Mouse (Mus musculus): Measurements from ENCODE around the gene Ccser1. TPM values are rescaled to one million over a fixed set of nuclear protein-coding genes. Genes with fewer than 3 reads are reported as not detected.
"Not testable (repeated sequence)": the region's sequence is repeated elsewhere in the genome, so short reads cannot be mapped to it uniquely, and the experiment has no call there.

The Ccser1 gene
- polyA plus RNA-seq, 1 experiment from 2014 or later, result 6.2 TPM

DNA sequence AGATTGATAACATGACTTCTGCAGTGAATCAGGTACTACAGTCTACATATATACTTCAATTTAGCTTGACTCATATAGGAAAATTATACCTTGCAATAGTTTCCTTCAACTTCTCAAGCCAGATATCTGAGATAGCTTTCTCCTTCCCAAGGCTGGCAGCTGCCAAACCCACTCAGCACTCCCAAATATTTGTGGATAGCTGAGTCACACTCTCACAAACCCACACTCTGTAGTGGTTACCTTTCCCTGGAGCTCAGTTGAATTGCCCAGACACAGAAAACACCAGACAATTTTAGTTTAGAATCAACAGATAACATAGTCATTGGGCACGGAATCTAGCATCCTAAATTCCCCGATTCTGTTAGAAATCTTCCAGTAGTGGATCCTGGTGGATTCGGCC, 732.8 kb downstream of the Ccser1 start:
- Histone ChIP-seq H3K27me3 (ENCODE audit: insufficient read depth, poor library complexity, severe bottlenecking) (no peaks in the 10 kb centered on the region), H3K4me3 (no peak overlapping the region), H3K36me3 (no peaks in the 10 kb centered on the region), H3K4me1 (replicated peaks) (no peaks in the 10 kb centered on the region), H3K9me3 (no peaks in the 10 kb centered on the region), H3K27ac (no peak overlapping the region)
- no peak for DNase-seq (ENCODE audit: low spot score)
- 92% methylated on average over 3 of the region's 3 CpGs for WGBS

GRCm38 (mm10) chr6:61931622-61932021, 751.5 kb downstream of the Ccser1 start:
- WGBS, result 93% methylated on average over 1 of the region's 1 CpGs
- Histone ChIP-seq H3K27ac (no peak overlapping the region), H3K4me1 (replicated peaks) (no peaks in the 10 kb centered on the region), H3K9me3 (no peaks in the 10 kb centered on the region), H3K4me3 (no peak overlapping the region), H3K36me3 (no peaks in the 10 kb centered on the region), H3K27me3 (ENCODE audit: insufficient read depth, poor library complexity, severe bottlenecking) (no peaks in the 10 kb centered on the region)
- no peak for DNase-seq (ENCODE audit: low spot score)

DNA sequence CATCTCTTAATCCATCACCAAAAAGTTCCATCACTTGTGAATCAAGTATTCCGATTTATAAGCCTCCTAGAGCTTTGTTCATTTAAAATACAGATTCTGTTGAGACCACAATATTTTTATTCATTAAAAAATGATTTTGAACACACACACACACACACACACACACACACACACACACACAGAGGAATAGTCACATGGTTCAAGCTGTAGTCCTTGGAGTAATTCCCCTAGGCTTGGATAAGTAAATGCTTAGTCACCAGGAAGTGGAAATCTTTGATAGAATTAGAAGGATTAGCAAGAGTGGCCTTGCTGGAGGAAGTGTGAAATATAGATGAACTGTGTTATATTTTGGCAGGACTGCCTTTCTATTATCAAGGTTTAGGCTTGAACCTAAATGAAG, 756.5 kb downstream of the Ccser1 start:
- Histone ChIP-seq H3K27me3 (ENCODE audit: insufficient read depth, poor library complexity, severe bottlenecking) (no peaks in the 10 kb centered on the region), H3K4me1 (replicated peaks) (no peaks in the 10 kb centered on the region), H3K9me3 (no peaks in the 10 kb centered on the region), H3K36me3 (no peaks in the 10 kb centered on the region), H3K4me3 (no peak overlapping the region), H3K27ac (no peak overlapping the region)
- 98% methylated on average over 1 of the region's 1 CpGs for WGBS
- DNase-seq (ENCODE audit: low spot score), result no peak

GRCm38 (mm10) chr6:61939236-61939635, 759.1 kb downstream of the Ccser1 start:
- no peak for DNase-seq (ENCODE audit: low spot score)
- Histone ChIP-seq H3K36me3 (no peaks in the 10 kb centered on the region), H3K27ac (no peak overlapping the region), H3K27me3 (ENCODE audit: insufficient read depth, poor library complexity, severe bottlenecking) (no peaks in the 10 kb centered on the region), H3K4me1 (replicated peaks) (no peaks in the 10 kb centered on the region), H3K4me3 (no peak overlapping the region), H3K9me3 (no peaks in the 10 kb centered on the region)
- whole genome bisulfite sequencing, result 89% methylated on average over 1 of the region's 1 CpGs

GRCm38 (mm10) chr6:61953703-61954102, 773.6 kb downstream of the Ccser1 start:
- Histone ChIP-seq H3K27ac (no peak overlapping the region), H3K4me3 (no peak overlapping the region), H3K27me3 (ENCODE audit: insufficient read depth, poor library complexity, severe bottlenecking) (no peaks in the 10 kb centered on the region), H3K36me3 (no peaks in the 10 kb centered on the region), H3K9me3 (no peaks in the 10 kb centered on the region), H3K4me1 (replicated peaks) (no peaks in the 10 kb centered on the region)
- WGBS, result 89% methylated on average over 2 of the region's 2 CpGs
- DNase-seq (ENCODE audit: low spot score), result no peak

DNA sequence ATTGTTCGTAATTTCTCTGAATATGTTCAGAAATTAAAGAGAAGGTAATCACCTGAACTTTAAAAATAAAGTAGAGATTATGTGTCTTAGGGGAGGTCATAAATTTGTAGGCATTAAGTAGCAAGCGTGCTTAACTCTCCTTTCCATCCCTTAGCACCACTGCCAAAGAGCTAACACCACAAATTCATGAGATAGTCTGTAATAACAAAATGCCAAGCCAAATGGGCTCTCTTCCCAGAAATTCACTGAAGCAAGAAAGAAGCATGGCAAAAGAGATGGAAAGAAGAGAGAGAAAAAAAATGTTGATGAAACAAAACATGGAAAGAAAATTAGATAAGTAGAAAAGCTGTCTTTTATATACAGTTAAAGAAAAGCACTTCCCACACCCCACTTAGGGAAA, 796.8 kb downstream of the Ccser1 start:
- Histone ChIP-seq H3K4me1 (replicated peaks) (no peaks in the 10 kb centered on the region), H3K27me3 (ENCODE audit: insufficient read depth, poor library complexity, severe bottlenecking) (no peaks in the 10 kb centered on the region), H3K4me3 (no peak overlapping the region), H3K9me3 (no peaks in the 10 kb centered on the region), H3K27ac (no peak overlapping the region), H3K36me3 (no peaks in the 10 kb centered on the region)
- 88% methylated on average over 2 of the region's 2 CpGs for WGBS
- no peak for DNase-seq (ENCODE audit: low spot score)

DNA sequence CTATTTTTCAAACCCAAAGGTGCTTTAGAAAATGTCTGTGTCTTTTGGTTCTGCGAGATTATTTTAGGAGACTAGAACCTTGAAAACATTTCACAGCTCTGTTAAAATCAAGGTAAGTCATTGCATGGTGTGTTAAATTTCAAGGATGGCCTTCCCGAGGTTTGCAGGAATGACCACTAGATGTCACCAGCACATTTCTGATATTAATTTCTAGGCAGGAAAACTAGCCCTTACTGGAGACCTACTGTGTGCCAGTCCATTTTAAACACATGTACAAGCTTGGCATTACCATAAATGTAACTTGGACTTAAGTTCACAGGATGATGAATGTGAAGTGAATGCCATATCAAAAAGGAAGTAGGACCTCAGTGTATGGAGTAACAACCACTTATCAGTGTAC, 798.3 kb downstream of the Ccser1 start:
- Histone ChIP-seq H3K4me3 (no peak overlapping the region), H3K27ac (no peak overlapping the region), H3K4me1 (replicated peaks) (no peaks in the 10 kb centered on the region), H3K9me3 (no peaks in the 10 kb centered on the region), H3K36me3 (no peaks in the 10 kb centered on the region), H3K27me3 (ENCODE audit: insufficient read depth, poor library complexity, severe bottlenecking) (no peaks in the 10 kb centered on the region)
- DNase-seq (ENCODE audit: low spot score), result no peak
- WGBS, result 27% methylated on average over 2 of the region's 2 CpGs

GRCm38 (mm10) chr6:62014374-62014773, 834.2 kb downstream of the Ccser1 start:
- no peak for DNase-seq (ENCODE audit: low spot score)
- no peaks in the 10 kb centered on the region for H3K9me3 ChIP-seq
- no peaks in the 10 kb centered on the region for H3K4me1 ChIP-seq (replicated peaks)
- no peaks in the 10 kb centered on the region for H3K27me3 ChIP-seq (ENCODE audit: insufficient read depth, poor library complexity, severe bottlenecking)
- H3K27ac ChIP-seq, result no peak overlapping the region
- no peaks in the 10 kb centered on the region for H3K36me3 ChIP-seq
- no peak overlapping the region for H3K4me3 ChIP-seq

- Histone ChIP-seq H3K27me3 (ENCODE audit: insufficient read depth, poor library complexity, severe bottlenecking) (no peaks in the 10 kb centered on the region), H3K4me3 (no peak overlapping the region), H3K27ac (no peak overlapping the region), H3K4me1 (replicated peaks) (no peaks in the 10 kb centered on the region), H3K9me3 (no peaks in the 10 kb centered on the region), H3K36me3 (no peaks in the 10 kb centered on the region)
- WGBS, result 78% methylated on average over 1 of the region's 1 CpGs
- no peak for DNase-seq (ENCODE audit: low spot score)
Observed at GRCm38 (mm10) chr6:62044454-62044853, 864.3 kb downstream of the Ccser1 start.

DNA sequence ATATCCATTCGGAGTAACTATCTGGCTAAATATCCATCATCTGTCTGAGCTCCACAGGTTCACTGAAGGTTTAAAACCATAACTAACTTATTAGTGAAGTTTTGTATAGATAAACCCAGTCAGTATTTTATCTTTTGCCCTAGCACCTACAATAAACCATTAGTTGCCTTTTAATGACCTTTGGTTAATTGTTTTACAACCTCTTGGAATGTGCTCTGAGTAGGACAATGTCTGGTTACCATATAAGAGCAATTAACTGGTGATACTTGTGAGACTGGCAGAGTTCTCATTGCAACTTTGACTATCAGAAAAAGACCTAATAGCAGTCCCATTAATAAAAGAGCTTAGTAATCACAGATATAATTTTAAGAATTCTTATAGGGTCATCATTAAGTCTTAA, 864.9 kb downstream of the Ccser1 start:
- not testable (repeated sequence) for H3K27ac ChIP-seq; H3K4me1 ChIP-seq (replicated peaks); H3K36me3 ChIP-seq; H3K9me3 ChIP-seq; DNase-seq (ENCODE audit: low spot score); H3K4me3 ChIP-seq; H3K27me3 ChIP-seq (ENCODE audit: insufficient read depth, poor library complexity, severe bottlenecking)
- 92% methylated on average over 1 of the region's 1 CpGs for WGBS

- no peak for DNase-seq (ENCODE audit: low spot score)
Observed at GRCm38 (mm10) chr6:62055276-62055675, 875.2 kb downstream of the Ccser1 start.

DNA sequence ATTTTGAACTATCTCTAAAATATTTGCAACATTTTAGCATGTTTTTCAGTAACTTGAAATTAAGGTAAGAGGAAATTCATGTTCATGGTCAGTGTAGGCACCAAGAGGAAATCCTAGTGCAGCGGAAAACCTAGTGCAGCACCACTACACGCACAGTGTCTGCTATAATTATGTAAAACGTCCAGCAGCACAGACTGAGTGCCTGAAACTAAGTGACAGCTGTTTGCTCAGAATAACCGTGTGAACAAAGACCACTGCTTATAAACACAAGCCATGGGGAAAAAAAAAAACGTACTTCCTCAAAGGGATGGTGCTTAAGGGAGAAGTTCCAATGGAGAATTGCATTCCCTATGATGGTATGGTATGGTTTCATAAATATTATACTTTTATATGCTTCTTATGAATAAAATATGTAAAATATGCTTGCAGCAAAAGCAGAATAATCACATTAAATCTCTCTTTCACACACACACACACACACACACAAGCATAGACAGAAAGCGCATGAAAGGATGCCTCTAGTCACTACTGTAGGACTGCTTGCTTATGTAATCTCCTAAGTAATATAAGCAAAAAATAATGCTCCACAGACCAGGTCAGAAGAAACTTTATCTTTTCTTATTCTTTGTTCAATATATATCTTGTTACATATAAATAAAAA, 886.4 kb downstream of the Ccser1 start:
- Histone ChIP-seq H3K27me3 (ENCODE audit: insufficient read depth, poor library complexity, severe bottlenecking) (no peaks in the 10 kb centered on the region), H3K4me1 (replicated peaks) (no peaks in the 10 kb centered on the region), H3K4me3 (no peak overlapping the region), H3K27ac (no peak overlapping the region), H3K9me3 (no peaks in the 10 kb centered on the region), H3K36me3 (no peaks in the 10 kb centered on the region)
- no peak for DNase-seq (ENCODE audit: low spot score)
- WGBS, result 71% methylated on average over 6 of the region's 6 CpGs

More at GRCm38 (mm10) chr6:62055276-62055675, 875.2 kb downstream of the Ccser1 start:
- Histone ChIP-seq H3K27ac (no peak overlapping the region), H3K9me3 (no peaks in the 10 kb centered on the region), H3K4me1 (replicated peaks) (no peaks in the 10 kb centered on the region), H3K36me3 (no peaks in the 10 kb centered on the region), H3K27me3 (ENCODE audit: insufficient read depth, poor library complexity, severe bottlenecking) (no peaks in the 10 kb centered on the region), H3K4me3 (no peak overlapping the region)
- 71% methylated on average over 2 of the region's 2 CpGs for WGBS

- H3K27ac ChIP-seq, result no peak overlapping the region
- no peaks in the 10 kb centered on the region for H3K36me3 ChIP-seq
- 87% methylated on average over 4 of the region's 4 CpGs for WGBS
- no peaks in the 10 kb centered on the region for H3K4me1 ChIP-seq (replicated peaks)
- no peak overlapping the region for H3K4me3 ChIP-seq
- no peaks in the 10 kb centered on the region for H3K9me3 ChIP-seq
- DNase-seq (ENCODE audit: low spot score), result no peak
- H3K27me3 ChIP-seq (ENCODE audit: insufficient read depth, poor library complexity, severe bottlenecking), result no peaks in the 10 kb centered on the region
Observed at GRCm38 (mm10) chr6:62067024-62067380, 886.9 kb downstream of the Ccser1 start.

GRCm38 (mm10) chr6:62105464-62105863, 925.3 kb downstream of the Ccser1 start:
- Histone ChIP-seq H3K9me3 (no peaks in the 10 kb centered on the region), H3K4me3 (no peak overlapping the region), H3K4me1 (replicated peaks) (0 out of 2 replicates have a peak, but pooled peaks cover 3% of the 10 kb centered on the region), H3K27ac (no peak overlapping the region), H3K27me3 (ENCODE audit: insufficient read depth, poor library complexity, severe bottlenecking) (no peaks in the 10 kb centered on the region), H3K36me3 (no peaks in the 10 kb centered on the region)
- DNase-seq (ENCODE audit: low spot score), result no peak
- 57% methylated on average over 2 of the region's 2 CpGs for WGBS

Data from hindbrain, embryonic 10.5 days (tissue).